Mouse (Mus musculus) testis, adult 2 months (tissue): Measurements from ENCODE around the gene Arhgap18. TPM values are rescaled to one million over a fixed set of nuclear protein-coding genes. Genes with fewer than 3 reads are reported as not detected.

ENCODE experiments used
- H3K27ac ChIP-seq: fragments of 200-500 bp; 2 replicates; pipeline ENCODE4 v1.5.1; 2012; ENCODE audit warnings: low read depth, low read length; ENCODE audit not compliant: control insufficient read depth, insufficient read depth
- H3K27me3 ChIP-seq: fragments of 200-500 bp; 2 replicates; pipeline ENCODE4 v1.6.1; 2012; ENCODE audit warnings: mild to moderate bottlenecking, low read length, moderate library complexity; ENCODE audit not compliant: control insufficient read depth, insufficient read depth
- H3K36me3 ChIP-seq: fragments of 200-500 bp; 2 replicates; pipeline ENCODE4 v1.6.1; 2012; ENCODE audit warnings: mild to moderate bottlenecking, low read length; ENCODE audit not compliant: control insufficient read depth, insufficient read depth
- H3K4me1 ChIP-seq: fragments of 200-500 bp; 2 replicates; pipeline ENCODE4 v1.6.1; 2012; ENCODE audit warnings: low read length; ENCODE audit not compliant: control insufficient read depth, insufficient read depth
- H3K4me3 ChIP-seq: fragments of 200-500 bp; 2 replicates; pipeline ENCODE4 v1.5.1; 2012; ENCODE audit warnings: low read depth, mild to moderate bottlenecking, low read length, moderate library complexity, mixed read lengths; ENCODE audit not compliant: control insufficient read depth
- CTCF ChIP-seq: fragments of 200-500 bp; IDR thresholded peaks from 2 replicates; pipeline ENCODE4 v1.5.1; 2012; ENCODE audit warnings: low read depth, mild to moderate bottlenecking, inconsistent platforms, low read length, moderate library complexity; ENCODE audit not compliant: control insufficient read depth, insufficient read depth, insufficient replicate concordance
- POLR2A ChIP-seq: fragments of 200-500 bp; IDR thresholded peaks from 2 replicates; pipeline ENCODE4 v1.6.1; 2012; ENCODE audit warnings: low read depth, mild to moderate bottlenecking, inconsistent platforms, low read length, moderate library complexity; ENCODE audit not compliant: control insufficient read depth
- polyA plus RNA-seq: library from polyadenylated mRNA; depleted of rRNA; stranded (reverse); fragments of >200 nt; gene quantifications from 2 replicates; pipeline ENCODE4 v1.2.3, GENCODE M21; 2012

Arhgap18 gene
- polyA plus RNA-seq, 1 experiment = 1.7 TPM

DNA sequence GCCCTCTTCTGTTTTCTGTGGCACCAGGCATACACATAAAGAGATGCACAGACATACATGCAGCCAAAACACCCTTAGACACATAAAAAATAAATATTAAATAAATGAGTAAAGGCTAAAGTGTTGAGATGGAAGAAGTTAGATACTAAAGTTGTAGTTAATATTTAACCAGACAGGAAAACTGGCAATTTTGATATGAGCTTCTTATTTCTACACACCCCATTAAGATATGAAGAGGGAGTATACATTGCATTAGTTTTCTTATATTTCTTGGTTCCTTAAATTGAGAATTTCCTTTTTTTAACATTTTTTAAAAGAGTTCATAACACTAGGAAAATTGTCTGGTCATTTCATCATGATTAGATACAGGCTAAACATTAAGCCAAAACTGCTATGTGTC lies 108.0 kb downstream of the Arhgap18 start:
- no peaks in the 10 kb centered on the region for H3K4me1 ChIP-seq
- TF ChIP-seq CTCF (no peak), POLR2A (no peak)
- no peak overlapping the region for H3K4me3 ChIP-seq
- no peaks in the 10 kb centered on the region for H3K36me3 ChIP-seq
- H3K27me3 ChIP-seq = no peaks in the 10 kb centered on the region
- no peak overlapping the region for H3K27ac ChIP-seq

DNA sequence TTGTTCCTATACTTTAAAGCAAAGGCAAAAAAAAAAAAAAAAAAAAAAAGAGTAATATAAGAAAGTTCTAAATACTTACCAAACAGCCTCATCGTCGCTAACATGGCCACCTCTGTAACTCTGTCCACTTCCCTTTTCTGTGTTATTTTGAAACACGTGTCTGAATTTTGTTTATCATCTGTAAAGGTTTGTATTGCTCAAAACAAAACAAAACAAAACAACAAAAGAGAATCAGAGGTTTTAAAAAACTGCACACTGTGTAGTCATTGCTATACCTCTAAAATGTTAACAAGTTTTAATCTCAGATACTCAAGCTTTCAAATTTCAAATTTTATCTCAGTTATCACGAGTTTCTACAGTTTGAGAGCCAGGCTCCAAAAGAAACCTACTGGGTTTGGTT lies 109.0 kb downstream of the Arhgap18 start:
- no peak for TF ChIP-seq CTCF
- TF ChIP-seq POLR2A = no peak
- Histone ChIP-seq H3K36me3 (no peaks in the 10 kb centered on the region), H3K27ac (no peak overlapping the region), H3K4me1 (no peaks in the 10 kb centered on the region), H3K27me3 (no peaks in the 10 kb centered on the region), H3K4me3 (no peak overlapping the region)

DNA sequence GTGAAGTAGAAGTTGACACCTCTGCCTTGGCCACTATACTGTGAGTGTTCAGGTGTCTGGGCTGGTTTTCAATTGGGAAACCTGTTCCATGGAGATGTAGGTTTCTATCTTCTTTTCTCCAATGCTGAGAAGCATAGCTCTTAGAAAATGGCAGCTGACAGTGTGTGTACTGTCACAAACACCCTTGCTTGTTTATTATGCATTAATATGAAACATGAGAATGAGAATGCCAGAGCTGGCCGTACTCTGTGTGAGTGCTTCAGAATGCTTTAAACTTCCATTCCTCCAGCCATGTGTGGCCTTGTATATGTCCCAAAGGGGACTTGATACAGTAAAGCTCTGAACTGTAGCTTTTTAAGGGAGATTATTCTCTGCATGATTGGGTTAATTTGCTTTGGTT lies 110.8 kb downstream of the Arhgap18 start:
- Histone ChIP-seq H3K4me3 (no peak overlapping the region), H3K4me1 (no peaks in the 10 kb centered on the region), H3K27ac (no peak overlapping the region), H3K27me3 (no peaks in the 10 kb centered on the region), H3K36me3 (no peaks in the 10 kb centered on the region)
- TF ChIP-seq CTCF = no peak
- no peak for TF ChIP-seq POLR2A

DNA sequence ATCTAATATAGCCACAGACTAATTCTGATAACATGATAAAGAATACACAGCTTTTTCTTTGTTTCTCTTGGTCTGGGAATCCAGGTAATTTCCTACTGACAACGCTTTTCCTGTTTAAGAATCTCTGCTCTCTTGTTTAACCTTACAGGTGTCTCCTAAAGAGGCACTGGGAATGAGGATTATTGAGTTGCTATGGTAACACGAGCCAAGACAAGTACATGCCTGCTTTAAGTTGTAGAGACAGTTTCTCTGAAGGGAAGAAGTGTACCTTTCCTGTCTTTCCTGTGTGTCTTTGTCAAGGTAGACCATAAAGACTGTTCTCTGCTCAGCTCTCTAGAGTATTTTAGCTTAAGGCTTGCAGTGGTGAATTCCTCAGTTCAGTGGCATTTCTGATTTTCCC lies 117.6 kb downstream of the Arhgap18 start:
- H3K27me3 ChIP-seq = no peaks in the 10 kb centered on the region
- no peaks in the 10 kb centered on the region for H3K36me3 ChIP-seq
- no peaks in the 10 kb centered on the region for H3K4me1 ChIP-seq
- no peak overlapping the region for H3K4me3 ChIP-seq
- TF ChIP-seq CTCF = no peak
- no peak for TF ChIP-seq POLR2A
- H3K27ac ChIP-seq = no peak overlapping the region

DNA sequence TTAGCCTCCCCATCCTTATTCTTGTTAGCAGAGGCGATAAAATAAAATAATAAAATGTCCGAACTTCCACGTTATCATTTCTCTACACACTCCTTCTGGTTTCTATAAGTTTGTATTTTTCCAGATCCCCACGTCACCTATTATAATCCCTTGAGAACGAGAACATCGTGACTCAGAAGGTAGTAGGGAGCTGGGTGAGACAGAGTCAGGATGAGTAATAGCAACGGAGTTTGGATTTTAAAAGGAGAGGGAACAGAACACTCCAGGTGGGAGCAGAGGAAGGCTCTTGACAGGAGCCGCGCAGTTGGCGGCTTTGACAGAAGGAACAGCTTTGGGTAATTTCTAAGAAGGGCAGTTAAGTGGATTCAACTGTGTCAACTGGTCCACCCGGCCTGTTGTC lies 124.1 kb downstream of the Arhgap18 start:
- Histone ChIP-seq H3K4me1 (no peaks in the 10 kb centered on the region), H3K27me3 (no peaks in the 10 kb centered on the region), H3K36me3 (no peaks in the 10 kb centered on the region), H3K4me3 (no peak overlapping the region), H3K27ac (no peak overlapping the region)
- TF ChIP-seq POLR2A = no peak
- no peak for TF ChIP-seq CTCF

DNA sequence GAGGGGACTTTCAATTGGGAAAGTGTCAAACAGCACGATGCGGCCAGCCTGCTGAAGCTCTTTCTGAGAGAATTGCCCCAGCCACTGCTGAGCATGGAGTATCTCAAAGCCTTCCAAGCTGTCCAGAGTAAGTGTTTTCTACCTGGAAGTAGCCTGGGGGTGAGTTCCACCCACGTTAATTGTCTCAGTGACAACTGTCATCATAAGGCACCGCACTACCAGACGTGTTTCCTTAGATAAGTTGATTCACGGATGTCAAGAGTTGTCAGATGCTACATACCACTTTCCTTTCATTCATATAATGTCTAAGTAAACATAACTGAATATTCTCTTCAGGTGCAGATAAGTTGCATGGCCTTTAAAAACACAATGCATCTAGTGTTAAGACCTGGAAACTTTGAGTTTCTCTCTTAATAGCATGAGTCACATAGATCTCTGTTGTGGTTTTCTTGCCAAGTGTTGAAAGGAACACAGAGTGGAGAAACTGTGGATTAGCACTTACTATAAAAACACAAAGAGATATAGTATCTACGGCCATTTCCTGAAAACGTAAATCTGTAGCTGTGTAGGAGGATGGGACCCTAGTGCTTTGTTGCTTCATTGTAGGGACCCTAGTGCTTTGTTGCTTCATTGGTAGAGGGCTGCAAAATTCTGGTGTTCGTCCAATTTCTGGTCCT lies 125.8 kb downstream of the Arhgap18 start:
- Histone ChIP-seq H3K27ac (no peak overlapping the region), H3K4me3 (no peak overlapping the region), H3K27me3 (no peaks in the 10 kb centered on the region), H3K36me3 (no peaks in the 10 kb centered on the region), H3K4me1 (no peaks in the 10 kb centered on the region)
- TF ChIP-seq POLR2A (no peak), CTCF (no peak)

DNA sequence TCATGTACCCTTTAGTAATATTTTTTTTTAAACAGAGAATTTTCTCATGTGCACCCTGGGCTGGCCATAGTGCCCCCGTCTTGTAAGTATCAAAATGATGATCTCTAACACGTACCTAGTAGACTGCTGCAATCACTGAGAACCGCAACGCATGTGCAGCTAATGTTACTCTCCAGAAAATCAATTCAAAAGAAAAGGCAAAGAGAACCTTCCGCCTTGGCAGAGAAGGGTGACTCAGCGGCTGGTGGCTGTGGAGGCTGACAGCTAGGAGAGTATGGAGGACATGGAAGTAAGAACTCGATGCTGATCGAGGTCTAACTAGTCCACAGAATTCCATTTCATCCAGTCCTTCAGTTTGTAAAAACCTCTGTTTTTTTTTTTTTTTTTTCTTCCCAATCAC lies 131.7 kb downstream of the Arhgap18 start:
- Histone ChIP-seq H3K4me3 (no peak overlapping the region), H3K27ac (no peak overlapping the region), H3K36me3 (no peaks in the 10 kb centered on the region), H3K4me1 (no peaks in the 10 kb centered on the region), H3K27me3 (no peaks in the 10 kb centered on the region)
- no peak for TF ChIP-seq POLR2A
- TF ChIP-seq CTCF = no peak

DNA sequence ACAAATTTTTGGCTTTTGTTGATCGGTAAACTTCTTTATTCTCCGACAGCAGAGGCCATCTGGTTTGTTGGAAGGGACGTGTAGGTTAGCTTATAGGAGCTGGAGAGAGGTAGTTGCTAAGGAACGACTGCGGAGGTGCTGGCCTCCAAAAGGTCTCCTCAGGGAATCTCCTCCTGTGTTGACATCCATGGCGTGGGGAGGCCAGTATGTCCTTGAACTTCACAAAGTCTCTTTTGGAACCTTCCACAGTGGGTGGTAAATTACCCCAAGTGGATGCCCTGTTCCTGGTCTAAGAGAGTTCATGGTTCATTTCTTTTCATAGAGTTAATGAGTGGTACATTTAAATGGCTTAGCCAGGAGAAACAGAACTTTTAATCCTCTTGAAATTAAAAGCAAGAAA lies 136.0 kb downstream of the Arhgap18 start:
- Histone ChIP-seq H3K36me3 (no peaks in the 10 kb centered on the region), H3K4me1 (no peaks in the 10 kb centered on the region)

More for the DNA sequence above, 136.0 kb downstream of the Arhgap18 start:
- TF ChIP-seq CTCF (no peak), POLR2A (no peak)
- Histone ChIP-seq H3K4me3 (no peak overlapping the region), H3K27ac (no peak overlapping the region), H3K27me3 (no peaks in the 10 kb centered on the region)
